Mouse (Mus musculus): ENCODE measurements around the gene Ahnak. TPM values are rescaled to one million over a fixed set of nuclear protein-coding genes. Genes with fewer than 3 reads are reported as not detected.

Ahnak gene
- polyA plus RNA-seq, 1 experiment from 2014 or later: 2.7 TPM

Other genes with a start within 250 kb of the Ahnak start
- gene 1700092M07Rik, start 248.6 kb upstream of the Ahnak start, polyA plus RNA-seq (2014; fragmentation: Nextera tagmentation; extraction: Ambion mirVana): 1.8 and 2.6 TPM in 2 replicates
- 115 and 120 TPM in 2 replicates for gene Stx5a, start 247.9 kb upstream of the Ahnak start, polyA plus RNA-seq (2014; fragmentation: Nextera tagmentation; extraction: Ambion mirVana)
- gene Nxf1, start 232.2 kb upstream of the Ahnak start, polyA plus RNA-seq (2014; fragmentation: Nextera tagmentation; extraction: Ambion mirVana): 120 and 140 TPM in 2 replicates
- 223 and 263 TPM in 2 replicates for gene Tmem223, start 218.3 kb upstream of the Ahnak start, polyA plus RNA-seq (2014; fragmentation: Nextera tagmentation; extraction: Ambion mirVana)
- 25.9 and 32.7 TPM in 2 replicates for gene Tmem179b, start 214.8 kb upstream of the Ahnak start, polyA plus RNA-seq (2014; fragmentation: Nextera tagmentation; extraction: Ambion mirVana)
- 17.7 and 19.0 TPM in 2 replicates for gene Taf6l, start 202.9 kb upstream of the Ahnak start, polyA plus RNA-seq (2014; fragmentation: Nextera tagmentation; extraction: Ambion mirVana)
- 141 and 153 TPM in 2 replicates for gene Polr2g, start 190.7 kb upstream of the Ahnak start, polyA plus RNA-seq (2014; fragmentation: Nextera tagmentation; extraction: Ambion mirVana)
- gene Zbtb3, start 186.7 kb upstream of the Ahnak start, polyA plus RNA-seq (2014; fragmentation: Nextera tagmentation; extraction: Ambion mirVana): 7.1 and 7.7 TPM in 2 replicates
- 52.2 and 54.3 TPM in 2 replicates for gene Ttc9c, start 170.0 kb upstream of the Ahnak start, polyA plus RNA-seq (2014; fragmentation: Nextera tagmentation; extraction: Ambion mirVana)
- 9.1 and 9.5 TPM in 2 replicates for gene Hnrnpul2, start 169.3 kb upstream of the Ahnak start, polyA plus RNA-seq (2014; fragmentation: Nextera tagmentation; extraction: Ambion mirVana)
- not detected in 2 replicates for gene AC129217.1, start 159.5 kb upstream of the Ahnak start, polyA plus RNA-seq (2014; fragmentation: Nextera tagmentation; extraction: Ambion mirVana)
- 86.3 and 94.5 TPM in 2 replicates for gene Bscl2, start 151.8 kb upstream of the Ahnak start, polyA plus RNA-seq (2014; fragmentation: Nextera tagmentation; extraction: Ambion mirVana)
- gene Gng3, start 150.1 kb upstream of the Ahnak start, polyA plus RNA-seq (2014; fragmentation: Nextera tagmentation; extraction: Ambion mirVana): 459 and 608 TPM in 2 replicates
- gene Lrrn4cl, start 138.5 kb upstream of the Ahnak start, polyA plus RNA-seq (2014; fragmentation: Nextera tagmentation; extraction: Ambion mirVana): 0.99 and 1.3 TPM in 2 replicates
- 135 and 142 TPM in 2 replicates for gene Ubxn1, start 117.8 kb upstream of the Ahnak start, polyA plus RNA-seq (2014; fragmentation: Nextera tagmentation; extraction: Ambion mirVana)
- 63.2 and 64.1 TPM in 2 replicates for gene Uqcc3, start 108.4 kb upstream of the Ahnak start, polyA plus RNA-seq (2014; fragmentation: Nextera tagmentation; extraction: Ambion mirVana)
- gene Lbhd1, start 105.6 kb upstream of the Ahnak start, polyA plus RNA-seq (2014; fragmentation: Nextera tagmentation; extraction: Ambion mirVana): 30.8 and 31.7 TPM in 2 replicates
- gene Gm49403, start 105.4 kb upstream of the Ahnak start, polyA plus RNA-seq (2014; fragmentation: Nextera tagmentation; extraction: Ambion mirVana): not detected in 2 replicates
- 39.0 and 48.9 TPM in 2 replicates for gene 1810009A15Rik, start 100.4 kb upstream of the Ahnak start, polyA plus RNA-seq (2014; fragmentation: Nextera tagmentation; extraction: Ambion mirVana)
- gene Gm49416, start 100.4 kb upstream of the Ahnak start, polyA plus RNA-seq (2014; fragmentation: Nextera tagmentation; extraction: Ambion mirVana): 0.39 TPM in 1 of 2 replicates, not detected in the other
- gene Ints5, start 96.3 kb upstream of the Ahnak start, polyA plus RNA-seq (2014; fragmentation: Nextera tagmentation; extraction: Ambion mirVana): 22.0 and 30.3 TPM in 2 replicates
- gene Ganab, start 91.2 kb upstream of the Ahnak start, polyA plus RNA-seq (2014; fragmentation: Nextera tagmentation; extraction: Ambion mirVana): 69.9 and 92.2 TPM in 2 replicates
- 66.3 and 67.2 TPM in 2 replicates for gene B3gat3, start 68.9 kb upstream of the Ahnak start, polyA plus RNA-seq (2014; fragmentation: Nextera tagmentation; extraction: Ambion mirVana)
- gene Rom1, start 59.9 kb upstream of the Ahnak start, polyA plus RNA-seq (2014; fragmentation: Nextera tagmentation; extraction: Ambion mirVana): 1.1 and 1.7 TPM in 2 replicates
- 6.2 and 8.7 TPM in 2 replicates for gene Eml3, start 59.7 kb upstream of the Ahnak start, polyA plus RNA-seq (2014; fragmentation: Nextera tagmentation; extraction: Ambion mirVana)
- gene Mta2, start 47.4 kb upstream of the Ahnak start, polyA plus RNA-seq (2014; fragmentation: Nextera tagmentation; extraction: Ambion mirVana): 29.1 and 33.7 TPM in 2 replicates
- 20.4 and 25.3 TPM in 2 replicates for gene Tut1, start 35.4 kb upstream of the Ahnak start, polyA plus RNA-seq (2014; fragmentation: Nextera tagmentation; extraction: Ambion mirVana)
- 297 and 333 TPM in 2 replicates for gene Eef1g, start 22.2 kb upstream of the Ahnak start, polyA plus RNA-seq (2014; fragmentation: Nextera tagmentation; extraction: Ambion mirVana)
- not detected in 2 replicates for gene Scgb1a1, start 98.7 kb downstream of the Ahnak start, polyA plus RNA-seq (2014; fragmentation: Nextera tagmentation; extraction: Ambion mirVana)
- 22.3 and 31.3 TPM in 2 replicates for gene Asrgl1, start 146.4 kb downstream of the Ahnak start, polyA plus RNA-seq (2014; fragmentation: Nextera tagmentation; extraction: Ambion mirVana)